Mouse (Mus musculus) hematopoietic stem cell, adult 5-6 weeks (primary cell): ENCODE results near the gene Mest. TPM values are rescaled to one million over a fixed set of nuclear protein-coding genes. Genes with fewer than 3 reads are reported as not detected.

Source experiments
- ATAC-seq, 2 experiments: fragments of 125-278 bp in 1 of 2; replicated peaks in 1 of 2; 2 replicates each; pipeline ENCODE4 v1.8.0; 2016 to 2017; ENCODE audit warnings: inconsistent platforms in 2 of 2, mild to moderate bottlenecking in 2 of 2, moderate number of reproducible peaks in 2 of 2, low read depth in 1 of 2, moderate TSS enrichment in 1 of 2; ENCODE audit not compliant: low FRiP score in 2 of 2, poor library complexity in 2 of 2, severe bottlenecking in 2 of 2, insufficient read depth in 1 of 2, low TSS enrichment in 1 of 2
- total RNA-seq: library from RNA; stranded (forward); fragments of 172-1452, 232-1000 nt; gene quantifications from 2 replicates; pipeline ENCODE4 v1.2.3, GENCODE M21; 2017

The Mest gene
- total RNA-seq, 1 experiment from 2014 or later = 0.25 TPM

DNA sequence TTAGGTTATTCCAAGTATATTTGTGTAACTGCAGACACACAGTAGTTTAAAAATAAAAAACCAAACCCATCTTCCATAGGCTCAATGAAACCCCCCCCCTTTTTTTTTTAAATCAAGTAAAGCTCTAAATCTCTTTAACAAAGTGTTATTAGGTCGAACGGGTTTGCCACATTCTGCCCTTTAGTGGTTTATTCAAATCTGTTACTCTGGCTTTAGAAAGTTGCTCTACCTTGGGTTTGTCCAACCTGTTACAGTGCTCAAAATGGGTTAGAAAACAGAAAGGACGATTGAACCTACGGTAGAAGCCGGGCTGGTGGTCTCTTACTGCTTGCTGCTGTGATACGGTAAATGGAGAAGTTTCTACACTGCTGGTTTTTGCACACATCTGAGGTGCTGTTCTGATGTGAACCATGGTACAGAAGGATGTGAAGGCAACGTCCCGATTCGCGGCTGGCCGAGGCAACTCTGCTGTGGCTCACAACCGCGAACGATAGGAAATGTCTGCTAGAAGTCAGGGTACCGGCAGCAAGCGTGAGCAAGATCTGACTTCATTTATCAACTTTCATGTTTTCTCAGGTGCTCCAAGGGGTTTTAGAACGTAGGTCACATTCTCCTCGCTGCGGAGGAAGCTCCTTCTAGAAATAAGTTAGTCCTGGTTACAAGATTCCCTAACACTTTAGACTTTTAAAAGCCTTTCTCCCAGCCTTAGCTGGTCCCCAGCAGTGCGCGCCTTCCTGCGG lies 11.8 kb downstream of the Mest start:
- ATAC-seq = no peak

DNA sequence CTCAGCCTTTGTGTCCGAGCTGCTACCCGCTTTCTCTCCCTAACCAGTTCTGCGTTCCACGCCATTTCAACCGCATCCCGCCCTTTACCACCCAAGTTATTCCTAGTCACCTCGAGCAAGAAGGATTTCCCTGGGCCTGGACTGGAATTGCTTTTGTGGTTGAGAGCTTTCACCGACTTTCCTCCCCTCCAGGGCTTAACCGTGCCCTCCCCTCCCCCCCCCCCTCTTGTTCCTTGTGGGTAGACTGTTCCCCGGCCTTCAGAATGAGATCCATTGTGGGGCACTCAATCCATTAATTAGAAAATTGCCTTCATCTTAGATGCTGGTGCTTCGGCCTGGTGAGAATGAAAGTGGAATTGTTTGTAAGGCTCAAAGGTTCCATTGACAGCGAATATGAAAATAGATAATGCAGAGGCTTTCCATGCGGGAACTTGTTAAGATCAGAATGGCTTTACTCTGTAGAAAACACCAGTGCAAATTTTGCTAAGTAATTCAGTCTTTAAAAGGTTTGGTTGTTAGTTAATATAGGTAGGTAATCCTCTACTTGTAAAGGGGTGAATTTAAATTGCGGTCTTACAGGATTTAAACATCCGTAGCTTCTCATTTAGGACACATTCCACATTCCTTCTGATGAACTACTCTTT lies 12.5 kb downstream of the Mest start:
- ATAC-seq = no peak

DNA sequence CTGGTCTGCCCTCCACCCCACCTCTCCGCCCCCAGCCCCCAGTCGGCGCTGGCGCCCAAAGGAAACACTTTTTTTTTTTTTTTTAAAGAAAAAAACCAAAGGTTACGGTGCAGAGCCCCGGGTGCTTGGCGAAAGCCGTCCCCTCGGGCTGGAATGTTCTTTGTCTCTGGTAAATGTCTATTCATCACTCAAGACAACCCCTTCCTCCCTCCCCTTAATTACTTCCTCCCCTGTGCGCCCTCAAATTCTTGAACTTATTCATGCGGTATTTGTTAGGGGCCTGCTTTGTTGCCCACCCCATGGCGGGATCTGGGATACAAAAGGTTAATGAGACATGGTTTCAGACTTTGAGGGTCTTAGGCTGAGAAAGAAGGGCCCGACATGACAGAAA lies 13.0 kb downstream of the Mest start:
- ATAC-seq = no peak

DNA sequence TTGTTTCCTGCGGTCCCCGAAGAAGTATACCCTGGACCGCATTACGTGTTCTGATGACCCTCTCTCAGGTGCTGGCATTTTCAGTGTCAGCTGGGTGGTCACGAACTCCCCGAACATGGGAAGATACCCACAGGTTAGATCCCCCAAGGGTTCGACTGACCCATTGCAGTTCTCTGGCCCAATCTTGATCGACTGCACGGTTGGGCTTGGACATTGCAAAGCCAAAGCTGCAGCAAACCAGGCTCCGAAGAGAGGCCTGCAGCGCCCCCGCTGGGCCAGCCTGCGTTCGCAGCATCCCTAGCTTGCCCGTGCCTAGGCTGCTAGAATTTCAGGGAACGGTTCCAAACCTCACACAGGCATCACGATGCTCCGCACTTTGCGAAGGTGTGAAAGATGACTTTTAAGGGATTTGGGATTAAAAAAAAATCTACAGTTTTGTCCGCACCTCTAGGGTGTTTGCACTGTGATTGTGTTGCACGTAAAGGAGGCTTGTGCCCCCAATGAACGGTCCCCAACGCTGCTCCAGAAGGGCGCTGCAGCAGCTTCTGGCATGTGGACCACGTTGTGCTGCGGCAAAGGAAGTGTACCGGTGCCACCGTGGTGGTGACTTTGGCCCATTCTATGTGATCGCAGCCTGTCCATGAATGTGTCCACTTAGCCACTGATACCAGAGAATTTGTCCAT lies 13.7 kb downstream of the Mest start:
- peak; percentile 28 to 43; a peak in 1 of 4 replicates for ATAC-seq

DNA sequence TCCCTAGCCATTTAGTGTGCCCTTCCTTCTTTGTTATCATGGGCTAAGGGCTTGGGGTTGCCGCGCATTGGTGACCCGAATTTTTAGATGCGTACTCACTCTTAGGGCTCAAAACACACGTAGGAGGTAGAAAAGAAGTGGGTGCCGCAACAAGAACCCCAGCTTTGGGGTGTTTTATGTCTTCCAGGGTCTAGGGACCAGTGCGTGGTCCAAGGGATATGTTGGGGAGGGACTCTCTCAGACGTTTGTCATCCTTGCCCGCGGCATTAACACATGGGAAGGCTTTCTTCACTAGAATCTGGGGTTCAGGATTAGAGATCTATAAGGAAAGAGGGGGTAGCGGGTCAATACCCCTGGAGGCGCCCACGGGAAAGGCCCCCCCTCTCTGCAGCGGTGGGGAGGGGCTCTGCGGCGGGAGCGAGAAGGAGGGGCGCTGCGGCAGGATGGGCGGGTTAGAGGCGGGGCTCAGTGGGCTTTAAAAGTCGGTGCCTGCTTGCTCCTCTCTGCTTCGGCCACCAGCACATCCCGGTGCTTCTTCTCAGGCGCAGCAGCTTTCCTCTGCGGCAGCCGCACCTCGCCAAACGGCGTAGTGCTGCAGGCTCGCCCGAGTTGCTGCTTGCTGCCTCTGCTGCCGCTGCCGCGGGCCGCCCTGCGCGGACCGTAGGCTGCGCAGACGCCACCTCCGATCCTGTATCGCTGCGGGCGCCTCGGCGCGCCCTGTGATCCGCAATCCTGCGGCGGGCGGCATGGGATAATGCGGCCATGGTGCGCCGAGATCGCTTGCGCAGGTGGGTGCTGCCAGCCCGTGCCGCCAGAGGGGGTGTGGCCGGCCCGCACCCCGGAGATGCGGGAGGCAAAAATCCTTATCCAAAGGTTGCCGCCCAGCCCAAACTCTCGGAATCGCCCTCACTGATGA lies 14.5 kb downstream of the Mest start:
- ATAC-seq = no peak

DNA sequence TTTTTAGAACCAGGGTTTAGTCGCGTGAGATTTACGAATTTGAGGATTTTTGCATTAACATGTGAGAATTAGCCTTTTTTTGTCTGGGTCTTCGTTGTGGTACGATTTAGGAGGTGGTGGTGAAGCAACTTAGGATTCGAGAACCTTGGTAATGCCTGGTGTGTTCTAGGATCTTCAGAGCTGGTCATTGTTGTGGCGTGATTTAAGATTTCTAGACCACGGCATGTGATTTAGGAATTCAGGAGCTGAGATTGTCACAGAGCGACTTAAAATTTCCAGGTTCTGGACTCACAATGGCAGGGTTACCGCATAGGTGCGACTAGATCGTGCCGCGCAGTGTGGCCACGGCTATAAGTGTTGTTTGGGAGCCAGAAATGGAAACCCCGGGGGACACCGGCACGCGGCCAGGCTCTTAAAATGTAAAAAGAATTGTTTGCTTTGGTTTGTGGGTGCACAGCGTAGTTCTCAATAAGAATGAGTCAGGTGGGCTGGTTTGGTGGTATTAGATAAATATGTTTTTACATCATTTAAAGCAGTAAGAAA lies 15.2 kb downstream of the Mest start:
- no peak for ATAC-seq

DNA sequence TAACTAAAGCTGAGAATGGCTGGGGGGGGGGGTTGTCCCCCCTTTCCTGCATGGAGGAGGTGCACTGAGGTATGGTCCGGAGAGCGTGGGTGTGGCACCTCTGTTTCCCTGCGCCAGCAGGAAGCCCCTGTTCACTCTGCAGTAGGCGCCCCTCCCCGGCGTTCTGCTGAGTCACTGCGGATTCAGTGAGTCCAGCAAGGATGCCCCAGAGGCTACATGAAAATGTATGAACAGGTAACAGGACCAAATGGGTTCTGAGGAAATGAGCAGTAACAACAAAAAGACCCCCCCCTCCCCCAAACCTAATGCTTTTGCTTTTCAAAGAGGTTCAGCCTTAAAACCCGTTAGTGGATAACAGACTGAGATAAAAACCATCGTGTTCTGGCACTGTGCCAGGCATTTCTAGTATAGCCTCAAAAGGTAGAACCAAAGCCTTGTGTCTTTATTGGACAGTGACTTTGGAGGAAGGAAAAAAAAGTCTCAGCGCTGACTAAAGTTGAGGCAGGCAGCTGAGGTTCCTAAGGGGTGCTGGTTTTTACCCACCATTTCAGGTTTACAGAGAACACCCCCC lies 15.9 kb downstream of the Mest start:
- no peak; a peak in 1 of 4 replicates for ATAC-seq

DNA sequence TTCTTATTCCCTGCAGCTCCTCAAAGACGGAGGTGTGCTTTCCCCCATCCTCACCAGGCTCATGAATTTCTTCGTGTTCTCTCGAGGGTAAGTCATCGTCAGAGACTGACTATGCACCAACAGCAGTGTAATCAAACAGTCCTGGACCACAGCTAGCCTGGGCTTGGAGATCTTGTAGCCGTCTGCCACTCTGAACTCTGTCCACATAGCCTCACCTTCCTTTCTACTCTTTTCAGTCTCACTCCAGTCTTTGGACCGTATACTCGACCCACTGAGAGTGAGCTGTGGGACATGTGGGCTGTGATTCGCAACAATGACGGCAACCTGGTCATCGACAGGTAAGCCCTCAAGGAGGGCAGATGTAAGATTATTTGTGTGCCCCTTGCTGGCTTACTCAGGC lies 21.5 kb downstream of the Mest start:
- no peak for ATAC-seq

DNA sequence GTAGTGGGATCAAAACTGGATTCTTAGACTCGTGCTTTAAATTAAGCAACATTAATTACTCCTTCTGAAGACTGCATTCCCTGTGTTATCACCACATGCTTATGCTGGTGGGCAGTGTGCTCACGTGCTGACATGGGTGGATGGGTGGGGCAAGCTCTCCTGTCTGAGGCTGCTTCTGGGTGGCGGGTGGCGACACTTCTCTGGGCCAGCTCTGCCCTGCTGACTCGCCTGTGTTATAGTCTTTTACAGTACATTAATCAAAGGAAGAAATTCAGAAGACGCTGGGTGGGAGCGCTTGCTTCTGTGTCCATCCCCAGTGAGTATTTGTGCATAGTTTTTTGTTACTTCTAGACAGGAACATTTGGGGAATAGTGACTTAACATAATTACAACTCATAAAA lies 22.2 kb downstream of the Mest start:
- ATAC-seq = no peak

DNA sequence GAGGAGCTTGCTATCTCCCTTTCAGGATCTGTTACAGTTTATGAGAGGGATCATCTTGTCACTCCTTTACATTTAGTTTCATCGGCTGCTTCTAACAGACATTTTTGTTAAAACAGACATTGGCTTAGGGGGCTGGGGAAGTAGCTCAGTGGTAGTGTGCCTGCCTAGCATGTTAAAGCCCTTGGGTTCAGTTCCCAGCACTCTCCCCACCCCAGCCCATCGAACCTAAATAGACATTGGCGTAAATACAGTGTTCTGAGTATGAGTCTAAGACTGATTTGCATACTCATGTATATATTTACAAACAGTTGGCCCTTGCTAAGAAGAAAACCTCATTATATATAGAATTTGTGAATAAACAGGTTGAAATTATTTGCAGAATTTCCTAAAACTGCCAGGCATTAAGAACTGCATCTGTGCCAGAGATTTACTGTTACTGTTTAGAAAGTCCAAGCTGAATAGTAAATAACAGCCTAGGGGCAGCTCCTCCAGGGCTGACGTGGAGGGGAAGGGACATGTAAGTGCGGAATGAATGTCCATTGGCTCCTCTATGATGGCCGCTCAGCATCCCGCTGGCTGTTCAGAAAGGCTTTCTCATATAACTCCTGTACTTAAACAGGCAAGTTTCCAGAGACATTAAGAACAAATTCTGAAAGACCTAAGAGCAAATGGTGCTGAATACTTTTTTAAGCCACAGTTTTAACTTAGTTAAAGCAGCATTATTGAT lies 24.4 kb downstream of the Mest start:
- ATAC-seq = no peak

DNA sequence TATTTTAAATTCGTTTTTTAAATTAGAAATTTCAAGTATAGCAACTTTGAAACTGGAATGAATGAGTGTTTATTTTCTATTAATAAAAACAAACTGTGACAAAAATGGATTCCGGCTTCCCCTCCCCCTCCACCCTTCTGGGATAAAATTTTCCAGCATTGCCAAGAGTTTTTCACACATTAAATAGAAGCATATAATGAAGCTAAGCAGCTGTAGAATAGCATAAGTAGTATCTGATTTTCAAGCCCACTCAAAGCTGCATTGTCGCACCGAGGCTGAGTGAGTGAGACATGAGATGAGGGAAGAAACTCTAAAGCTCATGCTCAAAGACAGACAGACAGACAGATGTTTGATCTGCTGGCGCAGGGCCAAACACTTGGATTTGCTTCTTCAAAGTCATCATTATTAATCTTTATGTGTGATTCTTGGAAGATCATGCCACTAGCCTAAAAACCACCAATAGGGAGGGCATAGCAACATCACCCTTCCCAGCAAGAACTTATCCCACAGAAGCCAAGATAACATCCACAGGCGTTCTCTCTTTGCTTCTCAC lies 25.1 kb downstream of the Mest start:
- no peak for ATAC-seq

DNA sequence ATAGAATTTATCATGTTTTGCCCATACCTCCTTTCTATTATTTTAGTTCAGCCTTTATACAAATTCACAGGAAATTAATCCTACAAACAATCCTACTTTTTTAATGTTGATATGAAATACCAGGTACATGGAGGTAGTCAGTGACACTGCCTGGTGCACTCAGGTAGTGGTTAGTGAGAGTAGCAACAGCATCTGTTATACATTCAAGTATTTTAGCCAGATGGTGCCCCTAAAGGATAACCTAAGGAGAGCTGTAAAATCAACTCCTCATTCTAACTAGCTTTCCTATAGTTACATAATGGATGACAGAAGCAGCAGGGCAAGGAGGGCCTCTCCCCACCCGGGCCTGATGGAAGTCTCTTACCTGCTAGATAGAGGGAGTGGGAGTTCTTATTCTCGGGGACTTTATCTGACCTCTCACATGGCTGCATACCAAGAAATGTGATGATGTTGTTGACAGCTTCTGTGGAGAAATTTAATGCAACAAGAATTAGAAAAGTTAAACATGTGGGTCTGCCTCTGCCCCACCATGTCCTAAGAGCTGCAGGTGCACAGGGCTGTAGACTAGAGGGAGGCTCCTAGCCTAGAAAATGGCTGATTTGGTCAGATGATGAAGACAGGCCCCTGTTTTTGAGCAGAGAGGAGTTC lies 25.8 kb downstream of the Mest start:
- no peak for ATAC-seq

DNA sequence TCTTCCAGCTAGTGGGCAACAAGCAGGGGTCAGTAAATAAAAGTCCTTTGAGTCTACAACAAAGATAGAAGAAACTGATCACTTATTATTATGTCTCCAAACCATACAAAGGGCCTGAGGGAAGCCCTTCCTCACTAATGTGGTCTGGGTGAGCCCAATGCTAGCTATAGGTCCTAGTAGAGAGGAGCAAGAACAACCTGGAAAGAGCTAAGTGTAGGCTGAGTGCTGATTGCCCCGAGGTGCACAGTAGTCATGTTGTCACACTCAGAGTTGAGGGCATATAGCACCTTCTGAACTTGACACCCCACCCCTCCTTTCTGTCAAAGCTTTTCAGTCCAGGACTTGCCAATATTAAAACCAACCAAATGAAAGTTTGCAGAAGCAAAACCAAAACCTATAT lies 26.5 kb downstream of the Mest start:
- ATAC-seq = no peak

DNA sequence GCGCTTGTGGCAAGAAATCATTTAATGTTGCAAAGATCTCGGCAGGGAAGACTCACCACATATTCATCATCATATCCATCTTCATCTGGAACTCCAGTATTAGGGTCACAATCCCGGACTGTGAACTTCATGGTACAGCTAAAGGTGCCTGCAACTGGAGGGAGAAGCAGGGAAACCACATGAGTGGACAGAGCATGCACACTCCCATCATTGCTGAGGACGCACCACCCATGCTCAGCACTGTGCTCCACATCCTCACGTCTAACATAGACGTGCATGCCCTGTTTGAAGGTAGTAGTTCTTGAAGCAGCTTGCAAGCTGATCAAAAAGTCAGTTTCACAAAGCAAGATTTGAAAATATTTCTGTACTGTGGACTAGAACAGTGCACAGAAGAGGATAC lies 27.1 kb downstream of the Mest start:
- ATAC-seq = no peak

DNA sequence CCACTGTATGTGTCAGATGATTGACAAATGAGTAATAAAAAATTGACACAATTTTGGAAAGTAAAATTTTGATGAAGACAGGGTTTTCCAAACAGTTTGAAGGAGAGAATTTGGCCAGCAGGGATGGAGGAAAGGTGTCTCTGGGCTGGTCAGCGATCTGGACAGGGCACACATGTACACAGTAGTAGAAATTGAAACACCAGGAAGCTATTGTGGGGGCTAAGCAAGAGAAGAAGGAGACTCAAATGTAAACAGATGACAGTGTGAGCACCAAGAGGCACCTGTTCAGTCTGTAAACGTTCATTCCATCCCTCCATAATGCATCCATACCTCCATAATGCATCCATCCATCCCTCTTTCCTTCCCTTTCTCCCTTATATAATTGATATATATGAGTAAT lies 27.9 kb downstream of the Mest start:
- ATAC-seq = no peak
